In the genomic region with DNA sequence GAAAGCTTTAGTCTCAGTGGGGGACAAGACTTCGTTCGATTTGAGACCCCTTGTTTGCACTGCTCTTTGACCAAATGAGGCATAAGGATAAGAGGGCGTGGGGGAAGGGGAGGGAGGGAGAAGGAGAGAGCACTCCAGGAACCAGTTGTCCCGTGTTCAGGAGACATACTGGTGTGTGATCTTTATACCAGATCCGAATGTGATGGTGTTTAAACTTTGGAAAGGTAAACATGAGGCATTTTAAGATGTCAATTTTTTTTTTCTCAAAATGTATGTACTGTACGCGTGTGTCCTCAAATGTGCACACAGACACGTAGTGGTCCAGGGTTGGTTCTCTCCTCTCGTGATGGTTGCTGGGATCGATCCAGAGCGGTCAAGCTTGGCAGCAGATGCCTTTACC, we compare ENCODE assay signal across 10 mouse cellular contexts. TPM values are rescaled to one million over a fixed set of nuclear protein-coding genes. Genes with fewer than 3 reads are reported as not detected.
DNase-seq lines count a peak whose midpoint lies in the region; ATAC-seq and TF ChIP-seq lines count a peak whose summit lies in the region.
"Had no signal": no experiment of that assay in that cellular context is flagged by ENCODE, and none has a peak within 500 bp of the region (broad histone marks: within the 10 kb centered on the region; RNA-seq: fewer than 3 reads in every experiment).

No protein-coding gene starts in this region.

- no peak for TF ChIP-seq EP300 in lung, postnatal 0 days (IDR thresholded peaks at IDR 0.05)

- intact Hi-C loops in gastrocnemius, adult 2 months (cut with DNase I), result no loop called here
- intact Hi-C loops in gastrocnemius, postnatal 36 days (cut with DNase I), result no loop called here

- TF ChIP-seq CTCF in gastrocnemius, adult 2 months (IDR thresholded peaks at IDR 0.05), result no peak
- no peak for TF ChIP-seq CTCF in lung, postnatal 0 days (IDR thresholded peaks at IDR 0.05)

- no peak for ATAC-seq in lung, postnatal 0 days
- no peak for ATAC-seq in limb, embryonic 14.5 days (ENCODE audit: low FRiP score, low read depth)
- no peak for ATAC-seq in stomach, embryonic 14.5 days (ENCODE audit: insufficient number of reproducible peaks, insufficient read depth, low FRiP score, low read depth)

- peak overlapping the region; percentile 90 for H3K4me2 ChIP-seq in lung, postnatal 0 days (replicated peaks; ENCODE audit: low read depth, low read length)
- peak overlapping the region; percentile 93 for H3K4me2 ChIP-seq in limb, embryonic 14.5 days (replicated peaks; ENCODE audit: low read depth, low read length, severe bottlenecking)
- peak overlapping the region; percentile 90 for H3K4me2 ChIP-seq in stomach, embryonic 14.5 days (replicated peaks; ENCODE audit: low read depth, low read length)

- H3K27ac ChIP-seq in gastrocnemius, adult 2 months, result peak overlapping the region; percentile 64
- H3K27ac ChIP-seq in lung, postnatal 0 days (ENCODE audit: low read length), result peak overlapping the region; percentile 90
- H3K27ac ChIP-seq in limb, embryonic 14.5 days (replicated peaks; ENCODE audit: low read depth, low read length), result no peak overlapping the region
- peak overlapping the region; percentile 3; the same call in 1 of the 2 replicates for H3K27ac ChIP-seq in stomach, embryonic 14.5 days (ENCODE audit: low read length)

- peak overlapping the region; percentile 73; the same call in 1 of the 2 replicates for H3K4me3 ChIP-seq in gastrocnemius, adult 2 months
- H3K4me3 ChIP-seq in lung, postnatal 0 days (ENCODE audit: low read depth, low read length), result peak overlapping the region; percentile 62; the same call in 1 of the 2 replicates
- H3K4me3 ChIP-seq in limb, embryonic 14.5 days (replicated peaks; ENCODE audit: low read length), result peak overlapping the region; percentile 48; the same call in 1 of the 2 replicates
- peak overlapping the region; percentile 59; the same call in 1 of the 2 replicates for H3K4me3 ChIP-seq in stomach, embryonic 14.5 days (ENCODE audit: low read depth, low read length)

- H3K9ac ChIP-seq in lung, postnatal 0 days (replicated peaks; ENCODE audit: low read depth), result peak overlapping the region; percentile 58; the same call in 1 of the 2 replicates
- no peak overlapping the region for H3K9ac ChIP-seq in limb, embryonic 14.5 days (ENCODE audit: low read depth, low read length, severe bottlenecking)
- H3K9ac ChIP-seq in stomach, embryonic 14.5 days (replicated peaks; ENCODE audit: low read depth, low read length), result no peak overlapping the region

- WGBS in lung, postnatal 0 days, result 60% methylated on average over 11 of the region's 11 CpGs
- 71% methylated on average over 11 of the region's 11 CpGs for WGBS in limb, embryonic 14.5 days
- 65% methylated on average over 11 of the region's 11 CpGs for WGBS in stomach, embryonic 14.5 days

- no peaks in the 10 kb centered on the region for H3K9me3 ChIP-seq in lung, postnatal 0 days (ENCODE audit: low read length)
- no peaks in the 10 kb centered on the region for H3K9me3 ChIP-seq in limb, embryonic 14.5 days (ENCODE audit: control insufficient read depth, low read length)
- no peaks in the 10 kb centered on the region for H3K9me3 ChIP-seq in stomach, embryonic 14.5 days (ENCODE audit: control insufficient read depth, low read depth, low read length)

- DNase-seq in gastrocnemius, adult 2 months, result no peak
- no peak for DNase-seq in gastrocnemius, postnatal 36 days
- DNase-seq in lung, postnatal 0 days (ENCODE audit: low spot score), result no peak
- no peak for DNase-seq in lung, postnatal 36 days
- DNase-seq in limb, embryonic 14.5 days (ENCODE audit: low spot score), result no peak
- no peak for DNase-seq in ovary, postnatal 36 days (ENCODE audit: low spot score)
- DNase-seq in cerebellum, adult 11 months, result no peak
- DNase-seq: cerebellum, adult 18-20 months had no signal

- H3K36me3 ChIP-seq in lung, postnatal 0 days (ENCODE audit: insufficient read depth, low read length), result no peaks in the 10 kb centered on the region
- H3K36me3 ChIP-seq in limb, embryonic 14.5 days (ENCODE audit: control insufficient read depth, insufficient read depth, low read length), result no peaks in the 10 kb centered on the region
- no peaks in the 10 kb centered on the region for H3K36me3 ChIP-seq in stomach, embryonic 14.5 days (ENCODE audit: control insufficient read depth, insufficient read depth, low read length)

- peaks cover 24% of the 10 kb centered on the region; the same call in 1 of the 2 replicates for H3K4me1 ChIP-seq in lung, postnatal 0 days (ENCODE audit: insufficient read depth, low read depth, low read length)
- peaks cover 8% of the 10 kb centered on the region for H3K4me1 ChIP-seq in limb, embryonic 14.5 days (ENCODE audit: control insufficient read depth, insufficient read depth, low read length)
- H3K4me1 ChIP-seq in stomach, embryonic 14.5 days (ENCODE audit: control insufficient read depth, insufficient read depth, low read length), result 0 out of 2 replicates have a peak, but pooled peaks cover 7% of the 10 kb centered on the region

- no peak for TF ChIP-seq POLR2A in limb, embryonic 14.5 days (IDR thresholded peaks at IDR 0.05; ENCODE audit: borderline replicate concordance, extremely low read depth, insufficient read depth, insufficient read length)

- H3K27me3 ChIP-seq in lung, postnatal 0 days (replicated peaks; ENCODE audit: insufficient read depth, low read length), result no peaks in the 10 kb centered on the region
- no peaks in the 10 kb centered on the region for H3K27me3 ChIP-seq in limb, embryonic 14.5 days (ENCODE audit: control insufficient read depth, insufficient read depth, low read length)
- H3K27me3 ChIP-seq in stomach, embryonic 14.5 days (ENCODE audit: control insufficient read depth, insufficient read depth, low read length), result no peaks in the 10 kb centered on the region

RNA-seq across cellular contexts. Expression of a gene that starts 3.1 kb away (rescaled TPM):
- total RNA-seq in gastrocnemius, adult 2 months (2021), result 1 to 10 TPM in 1 of 2 experiments, under 1 TPM in 1; 0.97 to 2.0 TPM
- 1 to 10 TPM; 1.5 to 1.7 TPM for total RNA-seq in gastrocnemius, postnatal 36 days (2021)
- polyA plus RNA-seq in lung, postnatal 0 days (2015; fragmentation: Nextera tagmentation; extraction: Ambion mirVana), result 46.3 and 63.1 TPM in 2 replicates
- polyA plus RNA-seq in limb, embryonic 14.5 days (2012; rRNA removed), result 16.5 and 18.3 TPM in 2 replicates
- polyA plus RNA-seq in limb, embryonic 14.5 days (2014; fragmentation: Nextera tagmentation; extraction: Ambion mirVana), result 21.9 and 23.3 TPM in 2 replicates
- polyA plus RNA-seq in stomach, embryonic 14.5 days (2014; fragmentation: Nextera tagmentation; extraction: Ambion mirVana), result 37.5 and 41.4 TPM in 2 replicates
- polyA plus RNA-seq: C2C12 had no signal
